Mouse (Mus musculus) lung, embryonic 15.5 days (tissue): ENCODE measurements around the gene Wasf3. TPM values are rescaled to one million over a fixed set of nuclear protein-coding genes. Genes with fewer than 3 reads are reported as not detected.
"Not testable (repeated sequence)": the region's sequence is repeated elsewhere in the genome, so short reads cannot be mapped to it uniquely, and the experiment has no call there.

Experiments used
- ATAC-seq: fragments of 200-750 bp; cut with Nextera tagmentation; 2 replicates; pipeline ENCODE4 v1.8.0; 2017; ENCODE audit warnings: moderate number of reproducible peaks, borderline replicate concordance; ENCODE audit not compliant: low FRiP score, low TSS enrichment; ENCODE audit errors: extremely low read depth
- H3K27ac ChIP-seq: fragments of 300-500 bp; sonication (generic); 2 replicates; pipeline ENCODE4 v1.5.1; 2015; ENCODE audit warnings: moderate library complexity, mild to moderate bottlenecking, inconsistent platforms
- H3K27me3 ChIP-seq: fragments of 300-500 bp; sonication (generic); 2 replicates; pipeline ENCODE4 v1.6.1; 2015; ENCODE audit warnings: inconsistent platforms
- H3K36me3 ChIP-seq: fragments of 300-500 bp; sonication (generic); 2 replicates; pipeline ENCODE4 v1.6.1; 2015; ENCODE audit warnings: inconsistent platforms
- H3K4me1 ChIP-seq: fragments of 300-500 bp; sonication (generic); 2 replicates; pipeline ENCODE4 v1.6.1; 2015; ENCODE audit warnings: inconsistent platforms
- H3K4me2 ChIP-seq: fragments of 300-500 bp; sonication (generic); 2 replicates; pipeline ENCODE4 v1.6.1; 2015; ENCODE audit warnings: inconsistent platforms, mild to moderate bottlenecking, moderate library complexity
- H3K4me3 ChIP-seq: fragments of 300-500 bp; sonication (generic); 2 replicates; pipeline ENCODE4 v1.5.1; 2015; ENCODE audit warnings: mild to moderate bottlenecking, inconsistent platforms
- H3K9ac ChIP-seq: fragments of 300-500 bp; sonication (generic); 2 replicates; pipeline ENCODE4 v1.6.1; 2015; ENCODE audit warnings: inconsistent platforms
- H3K9me3 ChIP-seq: fragments of 300-500 bp; sonication (generic); 2 replicates; pipeline ENCODE4 v1.6.1; 2016; ENCODE audit warnings: inconsistent platforms
- WGBS: fragments of 180-500 bp; shearing (Covaris S2); methylation state at CpG from one replicate; pipeline ENCODE4 v1.1.7; 2015; 5-methylcytosine and 5-hydroxymethylcytosine counted together
- polyA plus RNA-seq: library from polyadenylated mRNA; unstranded; fragments of >200 nt; fragmentation: Nextera tagmentation; extraction: Ambion mirVana; gene quantifications from 2 replicates; pipeline ENCODE4 v1.2.1, GENCODE M21; 2015

Wasf3 gene
- polyA plus RNA-seq, 1 experiment from 2014 or later: 1.1 TPM

DNA sequence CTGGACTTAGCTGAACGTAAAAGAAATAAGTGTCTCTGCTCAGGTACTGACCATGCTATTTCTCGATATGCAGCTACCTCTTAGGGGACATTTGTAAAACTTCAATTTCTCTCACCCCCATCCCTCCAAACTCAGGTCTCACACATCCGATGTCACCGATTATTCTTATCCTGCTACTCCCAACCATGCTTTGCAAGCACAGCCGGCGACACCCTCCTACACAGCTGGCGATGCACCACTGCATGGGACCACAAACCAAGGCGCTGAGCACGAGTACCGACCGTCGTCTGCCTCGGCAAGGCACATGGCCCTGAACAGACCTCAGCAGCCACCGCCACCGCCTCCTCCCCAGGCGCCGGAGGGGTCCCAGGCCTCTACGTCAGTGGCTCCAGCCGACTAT is 81.9 kb downstream of the Wasf3 start:
- no peaks in the 10 kb centered on the region for H3K36me3 ChIP-seq
- WGBS: 91% methylated on average over 19 of the region's 19 CpGs
- H3K4me1 ChIP-seq: no peaks in the 10 kb centered on the region
- no peaks in the 10 kb centered on the region for H3K9me3 ChIP-seq
- no peak overlapping the region for H3K4me2 ChIP-seq
- H3K27ac ChIP-seq: no peak overlapping the region
- no peak overlapping the region for H3K9ac ChIP-seq
- no peaks in the 10 kb centered on the region for H3K27me3 ChIP-seq
- H3K4me3 ChIP-seq: no peak overlapping the region
- no peak for ATAC-seq

DNA sequence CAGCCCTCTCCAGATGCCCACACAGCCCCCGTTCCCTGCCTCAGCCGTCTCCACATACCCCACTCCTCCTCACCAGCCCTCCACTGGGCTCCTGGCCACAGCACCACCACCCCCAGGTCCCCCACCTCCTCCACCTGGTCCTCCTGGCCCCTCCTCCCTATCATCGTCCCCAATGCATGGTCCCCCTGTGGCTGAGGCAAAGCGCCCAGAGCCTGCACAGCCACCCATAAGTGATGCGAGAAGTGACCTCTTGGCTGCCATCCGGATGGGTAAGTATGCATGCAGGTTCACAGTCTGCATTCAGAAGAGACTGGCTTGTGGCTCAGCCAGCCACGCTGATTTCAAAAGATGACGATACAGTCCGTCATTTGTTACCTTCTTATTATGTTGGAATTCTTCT is 83.5 kb downstream of the Wasf3 start:
- WGBS: 89% methylated on average over 9 of the region's 9 CpGs
- Histone ChIP-seq H3K9ac (no peak overlapping the region), H3K4me3 (no peak overlapping the region), H3K4me1 (no peaks in the 10 kb centered on the region), H3K36me3 (no peaks in the 10 kb centered on the region), H3K27ac (no peak overlapping the region), H3K4me2 (no peak overlapping the region), H3K27me3 (no peaks in the 10 kb centered on the region), H3K9me3 (no peaks in the 10 kb centered on the region)
- no peak for ATAC-seq

- no peak overlapping the region for H3K9ac ChIP-seq
- H3K4me2 ChIP-seq: no peak overlapping the region
- no peak for ATAC-seq
- H3K4me3 ChIP-seq: no peak overlapping the region
- no peaks in the 10 kb centered on the region for H3K36me3 ChIP-seq
- H3K4me1 ChIP-seq: no peaks in the 10 kb centered on the region
- no peak overlapping the region for H3K27ac ChIP-seq
- WGBS: 82% methylated on average over 9 of the region's 9 CpGs
- H3K27me3 ChIP-seq: no peaks in the 10 kb centered on the region
- no peaks in the 10 kb centered on the region for H3K9me3 ChIP-seq
Measured at GRCm38 (mm10) chr5:146470821-146471220, 86.0 kb downstream of the Wasf3 start.

DNA sequence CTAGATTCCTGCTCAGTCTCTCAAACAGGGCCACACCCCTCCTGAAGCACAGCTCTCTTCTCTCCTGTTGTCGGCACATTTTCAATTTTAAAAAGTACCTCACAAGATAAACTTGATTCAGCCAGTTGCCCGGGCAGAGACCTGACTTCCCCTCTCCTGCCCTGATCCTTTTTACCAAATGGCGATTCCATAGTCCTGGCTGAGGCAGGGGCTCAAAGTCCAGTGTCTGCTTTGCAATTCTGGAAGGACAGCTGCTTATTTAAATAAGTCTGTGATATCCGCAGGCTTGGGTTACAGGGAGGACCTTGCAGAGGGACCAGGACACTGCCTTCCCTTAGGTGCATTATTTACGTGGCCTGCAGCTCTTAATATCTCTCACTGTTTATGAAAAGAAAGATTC is 86.5 kb downstream of the Wasf3 start:
- Histone ChIP-seq H3K4me2 (no peak overlapping the region), H3K9ac (no peak overlapping the region), H3K27me3 (no peaks in the 10 kb centered on the region), H3K27ac (no peak overlapping the region), H3K4me1 (no peaks in the 10 kb centered on the region), H3K9me3 (no peaks in the 10 kb centered on the region), H3K4me3 (no peak overlapping the region), H3K36me3 (no peaks in the 10 kb centered on the region)
- WGBS: 73% methylated on average over 5 of the region's 5 CpGs
- no peak for ATAC-seq

GRCm38 (mm10) chr5:146471821-146472220 is 87.0 kb downstream of the Wasf3 start:
- no peak overlapping the region for H3K9ac ChIP-seq
- H3K4me3 ChIP-seq: no peak overlapping the region
- H3K27ac ChIP-seq: no peak overlapping the region
- no peaks in the 10 kb centered on the region for H3K9me3 ChIP-seq
- no peaks in the 10 kb centered on the region for H3K27me3 ChIP-seq
- 85% methylated on average over 12 of the region's 12 CpGs for WGBS
- no peaks in the 10 kb centered on the region for H3K4me1 ChIP-seq
- ATAC-seq: no peak
- no peaks in the 10 kb centered on the region for H3K36me3 ChIP-seq
- H3K4me2 ChIP-seq: no peak overlapping the region

DNA sequence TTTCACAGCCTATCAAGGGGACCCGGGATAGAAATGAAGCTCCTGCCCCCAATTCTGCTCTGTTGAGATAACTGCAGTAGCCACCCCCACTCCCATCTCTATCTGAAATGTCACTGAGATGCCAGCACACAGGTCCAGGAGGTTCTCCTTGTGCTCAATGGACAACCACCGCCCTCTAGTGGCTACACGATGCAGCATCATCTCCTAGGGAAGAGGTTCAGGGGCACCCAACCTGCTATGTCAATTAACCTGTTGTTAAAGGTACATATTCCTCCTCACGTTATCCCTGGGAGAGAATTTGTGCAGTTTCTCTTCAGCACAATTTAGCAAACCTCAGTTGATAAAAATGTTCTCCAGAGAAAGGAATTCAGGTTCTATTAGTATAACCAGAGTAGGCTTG is 94.8 kb downstream of the Wasf3 start:
- H3K27ac ChIP-seq, H3K4me2 ChIP-seq, H3K4me3 ChIP-seq, H3K36me3 ChIP-seq, H3K9me3 ChIP-seq, H3K27me3 ChIP-seq, H3K4me1 ChIP-seq, H3K9ac ChIP-seq, ATAC-seq: not testable (repeated sequence)
- 8% methylated on average over 4 of the region's 4 CpGs for WGBS

DNA sequence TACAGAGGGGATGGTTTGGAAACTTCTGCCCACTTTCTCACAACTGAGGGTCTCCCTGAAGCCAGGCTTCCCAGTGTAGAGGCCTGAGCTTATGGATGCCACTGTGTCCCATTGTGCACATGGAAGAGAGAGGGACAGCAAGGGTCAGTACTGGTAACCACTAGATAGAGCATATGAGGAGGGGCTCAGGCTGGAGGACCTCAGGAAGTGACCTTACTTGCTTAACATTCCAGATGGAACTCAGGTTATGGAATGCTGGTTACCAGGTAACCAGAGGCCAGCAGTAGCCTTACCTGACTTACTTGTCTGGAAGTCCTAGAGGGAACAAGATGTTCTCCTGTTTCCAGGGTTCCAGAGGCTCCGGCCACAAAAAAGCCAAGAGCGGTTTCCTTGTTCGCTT is 96.9 kb downstream of the Wasf3 start, which contains the start of gene Gm6408:
Gm6408 (plus strand) TSS at position 301 of the 400 bp plus-strand sequence.
- H3K36me3 ChIP-seq, H3K9ac ChIP-seq, ATAC-seq, H3K27ac ChIP-seq, H3K4me2 ChIP-seq, H3K4me1 ChIP-seq, H3K9me3 ChIP-seq, H3K4me3 ChIP-seq, H3K27me3 ChIP-seq: not testable (repeated sequence)
- 75% methylated on average over 3 of the region's 3 CpGs for WGBS

GRCm38 (mm10) chr5:146488959-146489358 is 104.2 kb downstream of the Wasf3 start:
- H3K4me1 ChIP-seq, H3K4me3 ChIP-seq, ATAC-seq, H3K9me3 ChIP-seq, H3K27ac ChIP-seq, H3K36me3 ChIP-seq, H3K9ac ChIP-seq, H3K4me2 ChIP-seq, H3K27me3 ChIP-seq: not testable (repeated sequence)
- WGBS: 5% methylated on average over 3 of the region's 4 CpGs

DNA sequence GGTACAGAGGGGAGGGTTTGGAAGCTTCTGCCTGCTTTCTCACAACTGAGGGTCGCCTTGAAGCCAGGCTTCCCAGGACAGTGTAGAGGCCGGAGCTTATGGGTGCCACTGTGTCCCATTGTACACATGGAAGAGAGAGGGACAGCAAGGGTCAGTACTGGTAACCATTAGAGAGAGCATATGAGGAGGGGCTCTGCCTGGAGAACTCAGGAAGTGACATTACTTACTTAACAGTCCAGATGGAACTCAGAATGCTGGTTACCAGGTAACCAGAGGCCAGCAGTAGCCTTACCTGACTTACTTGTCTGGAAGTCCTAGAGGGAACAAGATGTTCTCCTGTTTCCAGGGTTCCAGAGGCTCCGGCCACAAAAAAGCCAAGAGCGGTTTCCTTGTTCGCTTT is 106.3 kb downstream of the Wasf3 start, which contains the start of gene Gm6370:
Gm6370 (plus strand) TSS at position 301 of the 400 bp plus-strand sequence.
- WGBS: no CpG with 5 or more reads among the region's 5 CpGs
- ATAC-seq: not testable (repeated sequence)

DNA sequence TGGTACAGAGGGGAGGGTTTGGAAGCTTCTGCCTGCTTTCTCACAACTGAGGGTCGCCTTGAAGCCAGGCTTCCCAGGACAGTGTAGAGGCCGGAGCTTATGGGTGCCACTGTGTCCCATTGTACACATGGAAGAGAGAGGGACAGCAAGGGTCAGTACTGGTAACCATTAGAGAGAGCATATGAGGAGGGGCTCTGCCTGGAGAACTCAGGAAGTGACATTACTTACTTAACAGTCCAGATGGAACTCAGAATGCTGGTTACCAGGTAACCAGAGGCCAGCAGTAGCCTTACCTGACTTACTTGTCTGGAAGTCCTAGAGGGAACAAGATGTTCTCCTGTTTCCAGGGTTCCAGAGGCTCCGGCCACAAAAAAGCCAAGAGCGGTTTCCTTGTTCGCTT is 117.3 kb downstream of the Wasf3 start, which contains the start of gene 4930449I24Rik:
4930449I24Rik (plus strand) TSS at position 301 of the 400 bp plus-strand sequence.
- H3K27me3 ChIP-seq, H3K9me3 ChIP-seq, ATAC-seq, H3K9ac ChIP-seq, H3K4me1 ChIP-seq, H3K4me3 ChIP-seq, H3K27ac ChIP-seq, H3K36me3 ChIP-seq, H3K4me2 ChIP-seq: not testable (repeated sequence)
- WGBS: no CpG with 5 or more reads among the region's 5 CpGs

More for the DNA sequence above, 106.3 kb downstream of the Wasf3 start, which contains the start of gene Gm6370:
- H3K9me3 ChIP-seq, H3K36me3 ChIP-seq, H3K4me1 ChIP-seq, H3K4me3 ChIP-seq, H3K9ac ChIP-seq, H3K4me2 ChIP-seq, H3K27me3 ChIP-seq, H3K27ac ChIP-seq: not testable (repeated sequence)

DNA sequence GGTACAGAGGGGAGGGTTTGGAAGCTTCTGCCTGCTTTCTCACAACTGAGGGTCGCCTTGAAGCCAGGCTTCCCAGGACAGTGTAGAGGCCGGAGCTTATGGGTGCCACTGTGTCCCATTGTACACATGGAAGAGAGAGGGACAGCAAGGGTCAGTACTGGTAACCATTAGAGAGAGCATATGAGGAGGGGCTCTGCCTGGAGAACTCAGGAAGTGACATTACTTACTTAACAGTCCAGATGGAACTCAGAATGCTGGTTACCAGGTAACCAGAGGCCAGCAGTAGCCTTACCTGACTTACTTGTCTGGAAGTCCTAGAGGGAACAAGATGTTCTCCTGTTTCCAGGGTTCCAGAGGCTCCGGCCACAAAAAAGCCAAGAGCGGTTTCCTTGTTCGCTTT is 129.0 kb downstream of the Wasf3 start, which contains the start of gene Gm3402:
Gm3402 (plus strand) TSS at position 301 of the 400 bp plus-strand sequence.
- H3K4me3 ChIP-seq, H3K4me2 ChIP-seq, H3K27me3 ChIP-seq: not testable (repeated sequence)

More for the DNA sequence above, 129.0 kb downstream of the Wasf3 start, which contains the start of gene Gm3402:
- H3K9me3 ChIP-seq, ATAC-seq, H3K36me3 ChIP-seq, H3K9ac ChIP-seq, H3K27ac ChIP-seq, H3K4me1 ChIP-seq: not testable (repeated sequence)
- 78% methylated on average over 2 of the region's 5 CpGs for WGBS
